Mouse (Mus musculus): Measurements from ENCODE around the gene Osbpl7. TPM values are rescaled to one million over a fixed set of nuclear protein-coding genes. Genes with fewer than 3 reads are reported as not detected.
A peak's percentile ranks its signal among the peaks of the same experiment; 100 is the strongest.

Gene Osbpl7
- polyA plus RNA-seq, 3 experiments from 2014 or later: 22.8 to 30.5 (median 25.3) TPM

- ATAC-seq: no peak
These were observed 10.0 kb upstream of the Osbpl7 start for GRCm38 (mm10) chr11:97040301-97041021.

GRCm38 (mm10) chr11:97041022-97041899, 9.2 kb upstream of the Osbpl7 start, which contains the start of the genes Lrrc46 and Mrpl10:
Lrrc46 (minus strand) TSS chr11:97041407.
Mrpl10 (plus strand) TSS chr11:97041560.
- peak; percentile 93 for ATAC-seq

- no peak for ATAC-seq
These were observed 5.5 kb upstream of the Osbpl7 start for GRCm38 (mm10) chr11:97044902-97045301.

- ATAC-seq: no peak
These were observed 4.6 kb upstream of the Osbpl7 start for GRCm38 (mm10) chr11:97045861-97046260.

- no peak for ATAC-seq
These were observed 2.3 kb upstream of the Osbpl7 start for GRCm38 (mm10) chr11:97048090-97048650.

- ATAC-seq: no peak
These were observed 839 bp upstream of the Osbpl7 start for GRCm38 (mm10) chr11:97049492-97050085.

- ATAC-seq: no peak
These were observed 637 bp downstream of the Osbpl7 start for GRCm38 (mm10) chr11:97050944-97051586.

GRCm38 (mm10) chr11:97052219-97052646, 1.8 kb downstream of the Osbpl7 start:
- peak; percentile 33 for ATAC-seq

- ATAC-seq: no peak
These were observed 13.0 kb downstream of the Osbpl7 start for GRCm38 (mm10) chr11:97063274-97063920.

- no peak for ATAC-seq
These were observed 13.5 kb downstream of the Osbpl7 start for GRCm38 (mm10) chr11:97063921-97064295.

- no peak for ATAC-seq
These were observed 15.3 kb downstream of the Osbpl7 start for GRCm38 (mm10) chr11:97065538-97066295.

- no peak for ATAC-seq
These were observed 16.4 kb downstream of the Osbpl7 start for GRCm38 (mm10) chr11:97066656-97067360.

- no peak for ATAC-seq
These were observed 18.9 kb downstream of the Osbpl7 start for GRCm38 (mm10) chr11:97069333-97069732.

GRCm38 (mm10) chr11:97069770-97070169, 19.3 kb downstream of the Osbpl7 start:
- no peak for ATAC-seq

- no peak for ATAC-seq
These were observed 20.7 kb downstream of the Osbpl7 start for GRCm38 (mm10) chr11:97071129-97071528.

- no peak for ATAC-seq
These were observed 22.1 kb downstream of the Osbpl7 start for GRCm38 (mm10) chr11:97072533-97072932.

- no peak for ATAC-seq
These were observed 23.8 kb downstream of the Osbpl7 start for GRCm38 (mm10) chr11:97074235-97074634.

GRCm38 (mm10) chr11:97078751-97079150, 28.3 kb downstream of the Osbpl7 start:
- ATAC-seq: no peak

- no peak for ATAC-seq
These were observed 29.9 kb downstream of the Osbpl7 start for GRCm38 (mm10) chr11:97080291-97080690.

GRCm38 (mm10) chr11:97082977-97083376, 32.5 kb downstream of the Osbpl7 start:
- ATAC-seq: peak; percentile 50
